Mouse (Mus musculus) ES-E14 (cell line): Measurements from ENCODE around the gene Senp1. TPM values are rescaled to one million over a fixed set of nuclear protein-coding genes. Genes with fewer than 3 reads are reported as not detected.

ENCODE experiments used
- DNase-seq: peaks from one replicate; pipeline ENCODE4 v3.0.0-alpha.2; 2013; ENCODE audit warnings: low read depth, low spot score
- H3K27ac ChIP-seq: 2 replicates; pipeline ENCODE4 v1.5.1; 2012; ENCODE audit warnings: low read depth, mild to moderate bottlenecking, low read length, moderate library complexity, mixed read lengths; ENCODE audit not compliant: poor library complexity, insufficient read depth, severe bottlenecking
- H3K36me3 ChIP-seq: 2 replicates; pipeline ENCODE4 v1.6.1; 2012; ENCODE audit warnings: mild to moderate bottlenecking, low read length, moderate library complexity, mixed read lengths; ENCODE audit not compliant: control insufficient read depth, poor library complexity, insufficient read depth, severe bottlenecking
- H3K4me1 ChIP-seq, 2 experiments: fragments of 150-350 bp in 1 of 2; sonication (generic) in 1 of 2; 2 replicates each; pipeline ENCODE4 v1.6.1; 2012; ENCODE audit warnings: low read length in 2 of 2, mild to moderate bottlenecking in 1 of 2, mixed read lengths in 1 of 2; ENCODE audit not compliant: control insufficient read depth in 2 of 2, insufficient read depth in 2 of 2, poor library complexity in 1 of 2
- H3K4me3 ChIP-seq, 2 experiments: fragments of 150-350 bp in 1 of 2; sonication (generic) in 1 of 2; 2 replicates each; pipeline ENCODE4 v1.5.1; 2012; ENCODE audit warnings: low read length in 2 of 2, low read depth in 1 of 2, mild to moderate bottlenecking in 1 of 2, mixed read lengths in 1 of 2; ENCODE audit not compliant: insufficient read depth in 1 of 2, poor library complexity in 1 of 2, severe bottlenecking in 1 of 2
- H3K9ac ChIP-seq: 2 replicates; pipeline ENCODE4 v1.6.1; 2012; ENCODE audit warnings: low read depth, mild to moderate bottlenecking, low read length, mixed read lengths; ENCODE audit not compliant: poor library complexity, insufficient read depth, severe bottlenecking
- H3K9me3 ChIP-seq: fragments of 150-350 bp; sonication (generic); 2 replicates; pipeline ENCODE4 v1.6.1; 2012; ENCODE audit warnings: low read depth, mild to moderate bottlenecking, low read length; ENCODE audit not compliant: control insufficient read depth, insufficient read depth
- CHD2 ChIP-seq: IDR thresholded peaks from 2 replicates; pipeline ENCODE4 v1.6.1; 2014; ENCODE audit warnings: mild to moderate bottlenecking, low read depth, low read length, inconsistent platforms
- HCFC1 ChIP-seq: IDR thresholded peaks from 2 replicates; pipeline ENCODE4 v1.6.1; 2012; ENCODE audit warnings: low read length, inconsistent platforms, borderline replicate concordance; ENCODE audit not compliant: insufficient read depth
- MAFK ChIP-seq: IDR thresholded peaks from 2 replicates; pipeline ENCODE4 v1.6.1; 2014; ENCODE audit warnings: mild to moderate bottlenecking, low read depth, low read length, inconsistent platforms; ENCODE audit not compliant: insufficient read depth
- ZC3H11A ChIP-seq: IDR thresholded peaks from 2 replicates; pipeline ENCODE4 v1.6.1; 2012; ENCODE audit warnings: low read depth, mild to moderate bottlenecking, inconsistent platforms, low read length, borderline replicate concordance
- ZNF384 ChIP-seq: IDR thresholded peaks from 2 replicates; pipeline ENCODE4 v1.6.1; 2012; ENCODE audit warnings: low read depth, low read length, inconsistent platforms
- in situ Hi-C, 2 experiments: fragments of 600-800 bp; cut with MboI; formaldehyde crosslinking; loops; one replicate each; pipeline ENCODE4 v1.15.1; 2025; ENCODE audit warnings: low sequenced_read_pairs in 2 of 2, inconsistent platforms in 1 of 2; ENCODE audit not compliant: unreplicated experiment in 2 of 2
- total RNA-seq: library from RNA; depleted of rRNA; stranded (reverse); fragments of 300-350 nt; gene quantifications from 2 replicates; pipeline ENCODE4 v1.2.3, GENCODE M21; 2012; rRNA removed

Senp1 gene
- total RNA-seq, 1 experiment, result 27.2 TPM

GRCm38 (mm10) chr15:97991285-97991895 is 102.2 kb downstream of the Senp1 start:
- Histone ChIP-seq H3K27ac (no peak overlapping the region), H3K9ac (no peak overlapping the region), H3K4me3 (no peak overlapping the region), H3K4me1 (peaks cover 0 to 28% of the 10 kb centered on the region in 2 experiments; a peak in 2 of 4 replicates), H3K9me3 (no peaks in the 10 kb centered on the region), H3K36me3 (no peaks in the 10 kb centered on the region; the same call in 1 of the 2 replicates)
- TF ChIP-seq ZNF384 (no peak), ZC3H11A (no peak), MAFK (no peak), CHD2 (no peak), HCFC1 (no peak)
- no peak for DNase-seq
- in situ Hi-C loops, result no loop called here

- Histone ChIP-seq H3K9me3 (no peaks in the 10 kb centered on the region), H3K4me1 (peaks cover 0 to 25% of the 10 kb centered on the region in 2 experiments; a peak in 2 of 4 replicates), H3K9ac (no peak overlapping the region), H3K27ac (no peak overlapping the region), H3K36me3 (no peaks in the 10 kb centered on the region; the same call in 1 of the 2 replicates), H3K4me3 (no peak overlapping the region)
- in situ Hi-C loops, result no loop called here
- no peak for TF ChIP-seq ZNF384
- DNase-seq, result no peak
Observed at GRCm38 (mm10) chr15:97990721-97991120, 102.8 kb downstream of the Senp1 start.

- no peak for DNase-seq
- H3K36me3 ChIP-seq, result no peaks in the 10 kb centered on the region; the same call in 1 of the 2 replicates
- no peak overlapping the region for H3K4me3 ChIP-seq
- no peak overlapping the region for H3K9ac ChIP-seq
- in situ Hi-C loops, result no loop called here
- H3K27ac ChIP-seq, result no peak overlapping the region; the same call in 1 of the 2 replicates
- H3K4me1 ChIP-seq, result peaks cover 0 to 25% of the 10 kb centered on the region in 2 experiments; a peak in 2 of 4 replicates
- TF ChIP-seq MAFK, result no peak
- TF ChIP-seq ZC3H11A, result no peak
- no peak for TF ChIP-seq CHD2
- TF ChIP-seq HCFC1, result no peak
- H3K9me3 ChIP-seq, result no peaks in the 10 kb centered on the region
Observed at GRCm38 (mm10) chr15:97990124-97990523, 103.4 kb downstream of the Senp1 start.

GRCm38 (mm10) chr15:97989544-97989943 is 104.0 kb downstream of the Senp1 start:
- no peak overlapping the region for H3K4me3 ChIP-seq
- no peak overlapping the region for H3K9ac ChIP-seq
- H3K4me1 ChIP-seq, result peaks cover 0 to 25% of the 10 kb centered on the region in 2 experiments; a peak in 2 of 4 replicates
- in situ Hi-C loops, result no loop called here
- no peaks in the 10 kb centered on the region for H3K9me3 ChIP-seq
- DNase-seq, result no peak
- no peak overlapping the region; the same call in 1 of the 2 replicates for H3K27ac ChIP-seq
- no peaks in the 10 kb centered on the region; the same call in 1 of the 2 replicates for H3K36me3 ChIP-seq
- no peak for TF ChIP-seq CHD2
- no peak for TF ChIP-seq ZC3H11A
- TF ChIP-seq MAFK, result no peak
- TF ChIP-seq HCFC1, result no peak
- TF ChIP-seq ZNF384, result no peak

Other genes starting within 250 kb of the Senp1 start
- gene Hdac7, start 249.2 kb downstream of the Senp1 start, total RNA-seq, result 4.4 and 7.4 TPM in 2 replicates
- 0.11 and 0.22 TPM in 2 replicates for gene Vdr, start 183.1 kb downstream of the Senp1 start, total RNA-seq
- gene Tmem106c, start 129.5 kb downstream of the Senp1 start, total RNA-seq, result 20.2 TPM in 2 replicates
- gene Col2a1, start 89.0 kb downstream of the Senp1 start, total RNA-seq, result 9.5 and 10.9 TPM in 2 replicates
- 18.3 and 18.5 TPM in 2 replicates for gene Pfkm, start 1.2 kb downstream of the Senp1 start, total RNA-seq
- 9.0 and 12.5 TPM in 2 replicates for gene Asb8, start 71.9 kb upstream of the Senp1 start, total RNA-seq
- 0.32 and 0.80 TPM in 2 replicates for gene Ccdc184, start 73.4 kb upstream of the Senp1 start, total RNA-seq
- not detected in 2 replicates for gene Olfr288, start 101.8 kb upstream of the Senp1 start, total RNA-seq
- not detected in 2 replicates for gene Gm44579, start 127.2 kb upstream of the Senp1 start, total RNA-seq
- gene Olfr287, start 127.3 kb upstream of the Senp1 start, total RNA-seq, result 0.16 TPM in 1 of 2 replicates, not detected in the other
- gene Olfr286, start 140.7 kb upstream of the Senp1 start, total RNA-seq, result not detected in 2 replicates
- 0.48 TPM in 1 of 2 replicates, not detected in the other for gene H1fnt, start 163.5 kb upstream of the Senp1 start, total RNA-seq
- 0.05 and 0.31 TPM in 2 replicates for gene Zfp641, start 202.4 kb upstream of the Senp1 start, total RNA-seq
- not detected in 2 replicates for gene Olfr285, start 223.6 kb upstream of the Senp1 start, total RNA-seq
- gene Olfr284, start 247.2 kb upstream of the Senp1 start, total RNA-seq, result not detected in 2 replicates